Mouse (Mus musculus): ENCODE measurements around the gene Cables2.

DNA sequence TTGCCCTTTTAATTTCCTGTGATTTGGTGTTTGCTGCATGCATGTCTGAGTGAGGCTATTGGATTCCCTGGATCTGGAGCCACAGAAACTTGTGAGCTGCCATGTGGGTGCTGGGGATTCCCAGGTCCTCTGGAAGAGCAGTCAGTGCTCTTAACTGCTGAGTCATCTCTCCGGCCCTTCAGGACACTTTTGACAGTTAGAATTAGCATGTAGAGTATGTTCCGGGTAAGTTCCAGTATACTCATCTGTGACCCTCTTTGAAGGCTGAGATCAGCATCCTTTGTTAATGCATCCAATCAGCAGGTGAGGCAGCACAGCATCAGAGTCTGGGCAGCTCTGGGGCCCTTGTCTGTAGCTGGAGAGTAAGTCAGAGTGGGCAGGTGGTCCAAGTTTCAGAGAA, 27.0 kb upstream of the Cables2 start:
- TF ChIP-seq CTCF (IDR thresholded peaks at IDR 0.05; ENCODE audit: low read depth, low read length) (no peak), POLR2A (IDR thresholded peaks at IDR 0.05; ENCODE audit: extremely low read depth, insufficient read depth, low read length) (no peak)
